Mouse (Mus musculus) adrenal gland, postnatal 4 days (tissue): ENCODE measurements around the gene Txlng. TPM values are rescaled to one million over a fixed set of nuclear protein-coding genes. Genes with fewer than 3 reads are reported as not detected.
"Not testable (repeated sequence)": the region's sequence is repeated elsewhere in the genome, so short reads cannot be mapped to it uniquely, and the experiment has no call there.

Experiments used
- DNase-seq, 2 experiments: peaks; one replicate each; pipeline ENCODE4 v3.0.0; 2021 to 2022; ENCODE audit warnings: low spot score in 2 of 2, mixed read lengths in 2 of 2
- long read RNA-seq, 2 experiments: library from polyadenylated mRNA; stranded (forward); transcript quantifications; one replicate each; pipeline ENCODE4 v2.0.0; 2021
- total RNA-seq, 2 experiments: library from RNA; stranded (reverse); gene quantifications; 2 replicates each; pipeline ENCODE4 v1.2.3; 2021

Gene Txlng
- total RNA-seq: 10 to 100 TPM; 19.6 to 20.8 TPM
- long read RNA-seq, experiment 1, partial matches to known transcripts: 1 of 6 reads
- long read RNA-seq, experiment 1, other reads (novel, unspliced or antisense): 2 of 6 reads
- long read RNA-seq, experiment 2, partial matches to known transcripts: 10 of 16 reads
- long read RNA-seq, experiment 2, other reads (novel, unspliced or antisense): 1 of 16 reads

DNA sequence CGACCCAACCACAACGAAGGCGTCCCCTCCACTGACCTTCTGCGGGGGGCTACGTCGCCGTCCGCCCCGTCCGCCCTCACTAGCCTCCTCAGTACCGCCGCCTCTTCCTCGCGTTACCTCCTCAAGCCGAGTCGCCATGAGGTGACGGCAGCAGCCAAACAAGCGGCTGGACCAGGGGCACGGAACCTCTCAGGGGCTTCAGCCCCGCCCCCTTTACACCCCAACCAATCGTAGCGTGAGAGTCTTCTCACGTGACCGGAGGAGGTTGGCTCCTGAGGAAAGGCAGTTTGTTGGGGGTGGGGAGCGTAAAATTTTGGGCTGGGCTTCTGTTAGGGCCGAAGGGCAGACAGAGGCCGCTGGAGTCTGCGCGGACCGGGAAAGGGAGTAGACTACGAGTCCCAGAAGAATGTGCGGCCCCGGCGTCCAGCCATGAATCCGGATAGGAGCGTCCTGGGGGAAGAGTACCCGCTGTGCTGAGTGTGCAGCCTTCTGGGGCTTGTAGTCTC, at the start of gene Txlng:
Gene Txlng, minus strand, starts transcription at position 252 of the 506 bp plus-strand sequence.
- peak; percentile 56 to 86 for DNase-seq

DNA sequence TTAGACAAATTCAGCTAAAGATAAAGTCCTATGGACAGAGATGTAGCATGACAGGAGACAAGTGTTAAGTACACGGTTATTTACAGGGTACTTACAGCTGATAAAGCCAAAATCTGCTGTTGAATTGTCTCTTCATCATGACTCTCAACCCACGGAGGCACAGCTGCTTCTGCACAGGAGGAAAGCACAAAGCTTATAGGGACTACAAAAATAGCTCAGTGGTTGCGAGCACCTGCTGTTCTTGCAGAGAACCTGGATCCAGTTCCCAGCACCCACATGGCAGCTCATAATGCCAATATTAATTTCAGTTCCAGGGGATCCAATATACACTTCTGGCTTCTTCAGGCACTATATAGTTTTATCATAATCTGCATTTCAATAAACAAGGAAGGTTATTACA, 49.0 kb upstream of the Txlng start:
- DNase-seq: no peak

DNA sequence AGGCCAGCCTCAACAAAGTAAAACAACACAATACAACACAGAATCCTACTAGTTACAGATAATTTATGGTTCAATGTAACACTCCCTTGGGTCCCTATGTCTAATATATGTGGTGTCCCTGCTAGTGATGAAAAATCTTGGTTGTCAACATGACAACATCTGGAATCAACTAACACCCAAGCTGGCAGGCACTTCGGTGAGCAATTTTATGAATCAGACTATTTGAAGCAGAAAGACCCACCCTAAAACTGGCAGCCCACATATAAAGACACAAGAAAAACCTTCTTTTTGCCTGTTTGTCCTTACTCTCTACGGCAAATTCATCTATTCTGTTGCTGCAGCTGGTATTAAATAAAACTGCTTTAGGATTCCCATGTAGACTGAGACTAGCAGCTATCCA, 44.5 kb upstream of the Txlng start:
- DNase-seq: no peak

DNA sequence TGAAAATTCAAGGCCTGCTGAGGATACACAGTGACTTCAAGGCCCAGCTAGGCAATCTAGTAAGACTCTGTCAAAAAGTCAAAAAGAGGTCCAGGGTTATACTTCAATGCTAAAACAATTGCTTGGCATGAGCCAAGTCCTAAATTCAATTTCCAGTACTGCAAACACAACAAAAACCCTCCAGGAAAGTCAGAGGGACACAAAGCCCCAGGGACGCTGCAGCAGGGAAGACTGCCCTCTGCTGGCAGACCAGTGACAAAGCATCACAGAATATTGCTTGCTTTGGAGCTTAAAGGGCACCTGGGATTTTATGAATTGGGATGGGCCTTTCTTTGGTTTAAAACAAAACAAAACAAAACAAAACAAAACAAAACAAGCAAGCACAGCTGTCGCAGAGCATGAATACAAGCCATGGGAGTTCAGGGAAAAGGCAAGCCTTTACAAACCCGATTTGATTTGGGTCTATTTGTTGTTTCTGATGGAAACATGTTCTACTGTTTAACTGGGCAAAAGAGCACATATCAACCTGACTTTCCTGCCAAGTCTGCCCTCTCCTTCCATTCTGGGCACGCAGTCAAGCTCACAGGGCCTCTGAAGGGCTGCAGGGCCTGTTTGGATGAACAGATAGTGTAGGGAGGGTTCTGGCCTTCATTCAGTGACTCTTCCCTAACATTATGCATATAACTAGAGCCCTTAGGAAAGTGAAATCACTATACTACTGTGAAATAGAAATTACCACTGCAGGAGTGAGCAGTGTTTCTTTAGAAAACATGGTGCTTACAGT, 42.7 kb upstream of the Txlng start:
- DNase-seq: no peak

DNA sequence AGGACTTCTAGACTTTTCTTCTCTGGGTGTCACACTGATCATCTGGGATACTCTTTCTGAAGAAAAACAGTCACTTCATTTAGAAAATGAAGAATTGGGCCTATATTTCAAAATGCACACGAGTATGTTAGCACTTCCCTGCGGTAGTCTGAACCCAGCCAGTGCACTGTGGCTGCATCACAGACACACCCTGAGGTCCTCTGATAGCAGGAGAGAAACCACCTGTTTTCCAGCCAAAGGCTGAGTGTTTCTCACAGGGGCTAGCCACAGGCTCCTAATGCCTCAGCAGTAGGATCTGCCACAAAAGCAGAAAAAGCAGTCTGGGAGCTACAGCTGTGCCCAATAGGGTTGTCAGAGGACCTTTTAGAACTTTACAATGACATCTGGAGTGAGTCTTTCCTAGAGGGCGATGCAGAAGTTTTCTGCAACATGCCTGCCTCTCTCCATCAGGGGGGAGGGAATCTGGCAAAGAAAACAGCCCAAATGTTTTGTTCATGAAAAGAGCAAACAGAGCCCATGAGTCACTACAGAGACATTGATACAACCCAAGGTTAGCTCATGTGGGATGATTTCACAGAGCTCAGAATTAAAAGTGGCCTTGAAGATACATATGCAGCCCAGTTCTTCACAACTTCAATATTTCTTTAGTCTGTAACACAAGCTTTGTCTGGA, 39.2 kb upstream of the Txlng start:
- DNase-seq: no peak

DNA sequence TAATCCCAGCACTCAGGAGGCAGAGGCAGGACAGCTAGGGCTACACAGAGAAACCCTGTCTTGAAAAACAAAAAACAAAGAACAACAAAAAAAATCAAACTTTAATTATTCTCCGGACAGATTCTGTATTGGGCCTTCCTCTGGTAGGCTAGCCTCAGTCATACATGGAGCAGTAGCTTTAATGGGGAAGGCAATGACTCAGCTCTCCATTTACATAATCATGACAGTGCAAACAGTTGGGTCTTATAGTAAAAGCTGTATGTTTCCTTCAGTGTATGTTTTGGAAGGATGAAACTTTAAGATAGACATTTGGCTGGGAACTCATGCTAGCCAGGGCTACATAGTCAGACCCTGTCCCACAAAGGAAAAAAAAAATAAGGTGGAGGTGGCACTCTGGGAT, 19.4 kb upstream of the Txlng start:
- DNase-seq: no peak

DNA sequence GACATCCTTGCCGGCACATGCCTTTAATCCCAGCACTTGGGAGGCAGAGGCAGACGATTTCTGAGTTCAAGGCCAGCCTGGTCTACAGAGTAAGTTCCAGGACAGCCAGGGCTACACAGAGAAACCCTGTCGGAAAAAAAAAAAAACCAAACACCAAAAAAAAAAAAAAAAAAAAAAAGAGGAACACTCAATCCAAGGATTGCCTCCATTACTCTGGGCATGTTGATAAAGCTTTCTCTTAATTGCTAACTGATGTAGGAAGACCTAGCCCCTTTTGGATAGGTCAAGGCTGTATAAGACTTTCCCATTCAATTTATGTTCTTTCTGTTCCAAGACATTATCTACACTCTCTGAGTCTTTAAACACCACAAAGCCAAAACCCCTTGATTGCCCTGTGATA, 16.3 kb upstream of the Txlng start:
- DNase-seq: no peak

DNA sequence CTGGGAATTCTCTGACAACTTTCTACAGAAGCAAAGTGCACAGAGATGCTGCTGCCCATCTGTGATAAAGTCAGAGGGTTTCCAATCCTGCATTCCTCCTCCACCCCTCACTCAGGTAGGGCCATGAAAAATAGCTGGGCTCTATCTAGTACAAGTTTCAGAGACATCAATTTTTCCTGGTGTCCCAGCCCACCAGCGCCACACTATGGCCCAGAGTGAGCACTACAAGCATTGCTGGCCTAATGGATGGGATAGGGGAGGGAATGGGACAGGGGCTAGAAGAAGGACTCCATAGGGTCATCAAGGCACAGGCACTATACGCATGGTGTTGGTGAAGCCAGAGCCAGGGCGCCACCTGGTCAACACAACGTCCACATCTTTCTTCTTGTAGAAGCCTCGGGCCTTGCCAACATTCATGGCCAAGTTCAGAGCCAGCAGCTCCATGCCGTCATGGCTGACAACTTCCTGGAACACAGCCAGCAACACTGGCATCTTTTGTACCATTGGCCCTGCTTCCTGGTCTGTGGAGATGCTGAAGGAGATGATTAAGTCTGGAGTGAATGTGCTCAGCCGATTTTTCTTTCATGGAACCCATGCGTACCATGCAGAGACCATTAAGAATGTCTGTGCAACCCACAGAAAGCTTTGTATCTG, 15.3 kb upstream of the Txlng start:
- DNase-seq: no peak

DNA sequence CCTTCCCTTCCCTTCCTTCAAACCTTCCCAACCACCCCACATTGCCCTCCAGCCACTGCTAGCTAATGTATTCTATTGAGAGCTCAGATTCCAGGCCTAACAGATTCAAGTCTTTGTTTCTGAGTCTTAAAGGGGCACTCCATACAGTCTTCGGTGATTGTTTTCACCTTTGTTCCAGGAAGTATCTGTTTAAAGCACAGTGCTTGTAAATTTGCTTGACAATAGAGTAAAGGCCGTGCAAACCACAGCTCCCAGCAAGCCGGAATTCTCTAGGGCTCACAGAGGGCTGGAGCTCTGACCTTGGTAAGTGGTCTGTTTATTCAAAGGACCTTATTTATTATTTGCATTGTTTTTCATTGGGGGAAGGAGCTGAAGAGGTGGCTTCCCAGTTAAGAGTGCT, 2.8 kb upstream of the Txlng start:
- no peak for DNase-seq

DNA sequence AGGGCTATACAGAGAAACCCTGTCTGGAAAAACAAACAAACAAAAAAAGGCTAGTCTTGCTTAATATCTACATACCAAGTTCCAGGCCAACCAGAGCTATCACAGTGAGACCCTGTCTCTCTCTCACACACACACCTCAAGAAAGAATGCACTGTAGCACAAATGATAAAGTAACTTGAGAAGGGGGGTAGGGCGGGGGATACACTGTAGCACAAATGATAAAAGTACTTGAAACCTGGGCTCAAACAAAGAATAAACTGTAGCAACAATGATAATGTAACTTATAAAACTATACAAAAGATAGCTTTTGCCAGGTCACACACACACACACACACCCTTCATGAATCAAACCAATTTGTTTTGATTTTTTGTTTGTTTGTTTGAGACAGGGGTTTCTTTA, 2.3 kb upstream of the Txlng start:
- no peak for DNase-seq

DNA sequence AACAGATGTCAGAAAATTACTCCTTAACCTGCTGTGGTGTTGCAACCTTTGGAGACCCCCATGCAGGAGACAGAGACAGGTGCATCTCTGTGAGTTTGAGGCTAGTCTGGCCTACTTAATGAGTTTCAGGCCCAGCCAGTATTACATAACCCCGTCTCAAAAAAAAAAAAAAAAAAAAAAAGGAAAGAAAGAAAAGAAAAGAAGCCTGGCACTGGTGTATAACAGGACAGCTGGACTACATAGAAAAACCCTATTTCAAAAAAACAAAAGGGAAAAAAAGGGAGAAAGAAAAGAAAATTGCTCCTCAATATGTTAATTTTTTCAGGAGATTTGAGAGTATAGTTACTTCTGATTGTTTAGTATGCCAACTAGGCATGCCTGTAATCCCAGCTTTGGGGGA, 1.8 kb upstream of the Txlng start:
- DNase-seq: no peak

DNA sequence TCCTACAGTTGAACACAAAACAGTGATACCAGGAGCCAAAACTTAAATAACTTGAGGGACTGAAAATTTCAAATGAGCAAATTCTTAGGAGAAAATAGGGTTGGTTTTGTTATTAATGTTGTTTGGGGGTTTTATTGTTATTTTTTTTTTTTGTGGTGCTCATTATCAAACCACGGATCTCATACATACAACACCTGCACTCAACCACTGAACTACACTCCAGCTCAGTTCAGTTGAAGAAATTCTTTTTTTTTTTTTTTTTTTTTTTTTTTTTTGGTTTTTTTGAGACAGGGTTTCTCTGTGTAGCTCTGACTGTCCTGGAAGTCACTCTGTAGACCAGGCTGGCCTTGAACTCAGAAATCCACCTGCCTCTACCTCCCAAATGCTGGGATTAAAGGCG, 1.1 kb upstream of the Txlng start:
- not testable (repeated sequence) for DNase-seq

DNA sequence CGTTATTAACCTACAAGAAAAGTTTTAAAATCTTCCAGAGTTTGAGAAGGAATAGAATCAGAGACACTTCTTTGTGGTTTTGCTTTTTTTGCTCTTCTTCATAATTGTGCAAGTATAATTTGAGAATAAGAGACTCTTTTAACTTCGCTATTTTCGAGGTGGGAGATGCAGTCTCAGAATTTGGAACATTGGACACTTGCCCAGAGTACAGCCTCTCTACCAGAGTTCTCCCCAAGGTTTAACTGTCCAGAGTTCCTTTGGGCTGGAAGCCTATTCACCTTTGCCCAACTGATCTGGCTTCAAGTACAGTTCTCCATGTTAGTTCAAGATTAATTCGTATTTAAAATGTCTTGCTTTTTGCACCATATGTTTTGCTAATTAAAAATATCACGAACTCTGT, 487 bp upstream of the Txlng start:
- no peak for DNase-seq

DNA sequence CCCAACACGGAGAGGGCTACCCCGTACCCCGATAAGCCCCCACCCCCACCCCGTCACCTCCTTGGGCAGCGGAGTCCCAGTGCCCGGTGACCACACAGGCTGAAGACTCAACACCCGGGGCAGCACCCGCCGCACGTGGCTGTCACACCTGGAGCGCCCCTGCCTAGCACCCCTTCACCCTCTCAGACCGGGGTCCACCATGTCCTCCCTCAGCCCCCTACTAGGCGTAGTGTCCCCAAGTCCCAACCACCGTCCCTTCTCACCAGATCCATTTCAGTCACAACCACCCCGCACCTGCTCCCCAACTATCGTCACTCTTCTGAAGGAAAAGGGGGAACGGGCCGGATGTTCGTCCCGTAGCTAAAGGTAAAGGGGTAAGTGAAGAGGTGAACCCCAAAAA, 471 bp downstream of the Txlng start:
- peak in 1 of 2 experiments; percentile 2 for DNase-seq

DNA sequence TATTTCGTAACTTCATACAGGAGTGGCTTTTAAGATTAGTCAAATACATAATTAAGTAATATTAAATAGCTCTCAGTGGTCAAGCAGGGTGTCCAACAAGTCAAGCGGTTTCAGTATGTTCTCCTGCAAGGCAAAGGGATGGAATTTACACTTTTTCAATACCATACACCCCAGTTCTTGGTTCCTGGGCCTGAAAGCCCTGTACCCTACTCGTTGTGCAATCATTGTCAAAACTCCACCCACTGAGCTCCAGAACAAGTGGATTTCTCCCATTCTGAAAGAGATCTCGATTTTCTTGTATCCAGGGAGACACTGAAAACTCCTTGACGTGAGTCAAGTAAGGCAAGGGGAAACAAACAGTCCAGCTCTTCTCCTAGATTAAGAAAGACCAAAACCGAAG, 1.2 kb downstream of the Txlng start:
- DNase-seq: no peak

DNA sequence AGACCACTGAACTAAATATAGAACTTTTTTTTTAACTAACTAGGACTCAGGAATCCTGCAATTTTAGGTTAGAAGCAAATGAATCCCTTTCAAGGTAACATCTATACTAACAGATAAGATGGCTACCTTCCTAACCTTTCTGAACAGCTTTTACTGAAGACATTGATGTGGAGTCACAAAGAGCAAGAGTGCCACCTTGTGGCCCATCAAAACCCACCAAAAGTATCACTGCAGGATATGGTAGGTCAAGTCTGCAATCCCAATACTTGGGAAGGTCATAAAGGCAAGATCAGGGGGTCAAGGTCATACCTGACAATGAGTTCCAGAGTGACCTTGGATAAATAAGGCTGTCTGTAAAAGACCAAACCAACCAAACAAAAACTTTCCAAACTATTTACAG, 28.9 kb downstream of the Txlng start:
- DNase-seq: peak in 1 of 2 experiments; percentile 2

DNA sequence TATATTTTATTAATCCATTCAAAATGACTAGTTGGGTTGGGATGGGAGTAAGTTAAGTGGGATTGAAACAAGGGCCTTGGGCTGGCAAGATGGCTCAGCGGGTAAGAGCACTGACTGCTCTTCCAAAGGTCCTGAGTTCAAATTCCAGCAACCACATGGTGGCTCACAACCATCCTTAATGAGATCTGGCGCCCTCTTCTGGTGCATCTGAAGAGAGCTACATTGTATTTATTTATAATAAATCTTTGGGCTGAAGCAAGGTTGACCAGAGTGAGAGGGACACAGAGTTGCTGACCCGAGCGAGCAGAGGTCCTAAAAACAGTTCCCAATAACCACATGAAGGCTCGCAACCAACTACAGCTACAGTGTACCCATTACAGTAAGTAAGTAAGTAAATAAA, 37.9 kb downstream of the Txlng start:
- not testable (repeated sequence) for DNase-seq

DNA sequence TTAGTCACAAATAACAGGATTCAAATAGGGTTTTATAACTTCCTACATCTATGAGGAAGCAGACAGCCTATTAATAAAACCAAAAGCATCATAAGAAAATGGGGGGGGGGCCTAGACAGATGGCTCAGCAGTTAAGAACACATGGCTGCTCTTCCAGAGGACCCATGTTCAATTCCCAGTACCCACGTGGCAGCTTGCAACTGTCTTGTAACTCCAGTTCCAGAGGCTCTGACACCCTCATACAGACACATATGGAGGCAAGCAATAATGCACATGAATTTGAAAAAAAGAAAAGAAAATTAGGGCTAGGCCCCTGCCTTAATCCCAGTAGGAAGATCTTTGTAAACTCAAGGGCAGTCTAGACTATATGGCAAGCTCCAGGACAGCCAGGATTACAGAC, 40.9 kb downstream of the Txlng start:
- DNase-seq: no peak

DNA sequence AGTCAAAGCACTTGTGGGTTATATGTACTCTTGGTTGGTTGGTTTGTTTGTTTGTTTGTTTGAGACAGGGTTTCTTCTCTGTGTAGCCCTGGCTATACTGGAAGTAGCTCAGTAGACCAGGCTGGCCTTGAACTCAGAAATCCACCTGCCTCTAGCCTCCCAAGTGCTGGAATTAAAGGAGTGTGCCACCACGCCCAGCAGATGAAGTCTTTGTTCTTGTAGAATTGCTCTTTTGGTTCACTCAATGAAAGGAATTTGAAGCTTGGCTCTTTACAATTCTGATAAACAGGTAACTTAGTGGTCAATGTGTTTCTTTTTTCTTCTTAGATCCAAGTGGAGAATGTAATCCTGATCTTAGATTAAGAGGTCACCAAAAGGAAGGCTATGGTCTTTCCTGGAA, 58.5 kb downstream of the Txlng start:
- DNase-seq: no peak

DNA sequence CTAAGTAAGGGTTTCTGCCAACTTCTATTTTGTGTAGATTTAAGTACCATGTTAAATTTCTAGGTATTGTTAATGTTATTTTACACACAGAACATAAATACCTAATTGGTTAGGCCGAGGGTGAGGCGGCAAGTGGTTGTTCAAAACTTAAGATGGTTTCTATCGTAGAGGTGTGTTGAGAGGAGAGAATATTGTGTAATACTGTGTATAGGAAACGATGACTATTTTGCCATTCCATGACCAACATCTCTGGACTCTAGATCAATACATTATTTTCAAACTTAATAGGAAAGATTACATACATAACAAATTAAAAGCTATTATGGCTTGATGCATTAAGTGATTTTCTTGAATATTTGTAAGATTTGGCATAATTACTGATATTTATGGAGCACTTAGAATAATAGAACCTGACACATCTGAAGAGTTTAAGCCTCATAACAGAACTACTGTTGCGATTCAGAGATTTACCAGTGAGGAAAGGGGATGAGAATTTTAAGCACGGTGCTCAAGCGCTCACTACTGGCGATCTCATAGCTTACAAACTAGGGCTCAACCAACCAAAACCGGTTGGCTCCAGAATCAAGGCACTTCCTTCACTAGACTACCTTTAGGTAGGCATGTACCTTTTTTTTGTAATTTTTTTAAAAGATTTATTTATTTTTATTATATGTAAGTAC, 67.4 kb downstream of the Txlng start:
- DNase-seq: no peak

DNA sequence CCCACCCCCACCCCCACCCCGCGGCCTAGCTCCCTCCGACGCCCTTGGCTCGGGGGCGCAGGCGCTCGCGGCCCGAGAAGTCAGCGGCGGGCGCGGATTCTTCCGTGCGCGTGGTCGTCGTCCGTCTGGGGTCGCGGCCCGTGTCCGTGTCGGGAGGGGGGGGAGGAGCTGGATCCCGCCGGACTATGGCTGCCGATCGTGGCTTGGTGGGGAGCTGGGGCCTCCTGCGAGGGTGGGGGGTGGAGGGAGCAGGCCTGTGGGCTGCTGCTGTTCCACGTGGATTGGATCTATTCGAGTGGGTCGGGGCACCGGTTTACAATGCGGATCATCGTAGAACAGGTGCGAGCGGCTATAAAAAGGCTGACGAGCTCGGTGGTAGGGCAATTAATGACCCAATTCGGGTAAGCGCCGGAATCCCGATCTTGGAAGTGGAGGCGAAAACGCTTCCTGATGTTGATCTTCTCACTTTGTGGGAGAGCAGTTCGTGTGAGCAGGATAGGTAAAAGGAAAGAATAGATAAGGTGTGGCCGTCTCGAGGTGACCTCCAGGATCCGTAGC, 68.2 kb downstream of the Txlng start:
- DNase-seq: peak in 1 of 2 experiments; percentile 7
